Mouse (Mus musculus): ENCODE data around the gene Atg101. TPM values are rescaled to one million over a fixed set of nuclear protein-coding genes. Genes with fewer than 3 reads are reported as not detected.

Gene Atg101
- polyA plus RNA-seq, 1 experiment from 2014 or later = 48.6 TPM

DNA sequence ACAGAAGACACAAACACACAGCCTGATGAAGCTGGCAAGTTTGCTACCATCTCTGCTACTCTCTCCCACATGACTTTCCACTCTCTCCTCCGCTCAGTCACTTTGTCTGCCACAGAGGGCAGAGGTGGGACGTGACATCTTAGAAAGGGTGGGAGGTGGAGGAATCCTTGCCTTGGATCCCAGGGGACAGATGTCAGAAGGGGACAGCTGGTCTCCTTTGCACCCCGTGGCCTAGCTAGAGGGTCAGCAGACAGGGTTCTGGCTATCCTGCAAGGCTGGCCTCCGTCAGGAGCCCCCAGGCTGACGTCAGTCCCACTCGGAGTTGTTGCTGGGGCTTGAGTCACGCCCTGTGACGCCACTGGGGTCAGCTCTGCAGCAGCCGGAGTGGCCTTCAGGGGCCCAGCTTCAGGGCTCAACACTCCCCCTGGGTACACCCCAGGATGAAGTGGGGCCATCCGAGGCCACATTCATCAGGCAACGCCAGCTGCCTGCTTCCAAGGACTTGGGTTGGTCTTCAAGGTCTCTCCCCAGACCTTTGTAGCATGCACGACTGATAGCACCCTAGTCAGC lies 4.6 kb upstream of the Atg101 start:
- ChIA-PET CTCF (interaction anchor here (1.2 to 11.6 kb wide), 4 partner anchors 32 to 43 kb away, joined by 3 to 88 read pairs (median 3); no protein-coding TSS in a partner anchor), POLR2A (interaction anchor here (0.6 kb wide), 1 partner anchor 8 kb away, joined by 3 read pairs; no protein-coding TSS in a partner anchor)

DNA sequence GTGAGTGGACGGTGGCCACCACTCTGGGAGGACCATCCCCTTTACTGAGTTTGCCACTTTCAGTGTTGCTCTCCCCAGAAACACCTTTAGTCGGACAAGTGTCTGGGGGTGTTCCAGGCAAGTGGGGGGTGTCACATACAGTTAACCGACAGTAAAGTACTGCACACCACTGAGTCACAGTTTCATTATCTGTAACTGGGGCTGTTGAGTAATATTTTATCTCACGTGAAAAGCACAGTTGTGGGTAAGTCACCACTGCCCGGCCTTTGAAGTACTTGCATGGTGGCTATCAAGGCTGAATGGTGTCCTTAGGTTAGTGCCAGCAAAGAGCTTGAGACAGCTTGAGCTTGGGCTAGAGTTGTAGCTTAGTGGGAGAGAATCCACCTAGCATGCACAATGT lies 1.6 kb upstream of the Atg101 start:
- TF ChIP-seq CTCF (IDR thresholded peaks at IDR 0.05) = no peak
- ChIA-PET CTCF (interaction anchor here (1.1 to 11.6 kb wide), 11 partner anchors 10 to 61 kb away, joined by 3 to 88 read pairs (median 9); no protein-coding TSS in a partner anchor), POLR2A (interaction anchor here (1.1 to 2.2 kb wide), 4 partner anchors 9 to 61 kb away, joined by 3 to 9 read pairs (median 8); no protein-coding TSS in a partner anchor)
- no peaks in the 10 kb centered on the region for H3K27me3 ChIP-seq
- DNase-seq (ENCODE audit: low read depth, low spot score) = no peak
- no peak for ATAC-seq
- in situ Hi-C loops (cut with MboI; ENCODE audit: low pct_unique_long_range_greater_than_20kb) = loop anchor here (5.0 kb wide), 1 partner anchor 40 kb away; no protein-coding TSS in a partner anchor

More for the DNA sequence above, 4.6 kb upstream of the Atg101 start:
- no peaks in the 10 kb centered on the region for H3K27me3 ChIP-seq
- no peak for TF ChIP-seq CTCF (IDR thresholded peaks at IDR 0.05)
- no peak for DNase-seq (ENCODE audit: low read depth, low spot score)
- in situ Hi-C loops (cut with MboI; ENCODE audit: low pct_unique_long_range_greater_than_20kb) = no loop called here
- no peak for ATAC-seq

DNA sequence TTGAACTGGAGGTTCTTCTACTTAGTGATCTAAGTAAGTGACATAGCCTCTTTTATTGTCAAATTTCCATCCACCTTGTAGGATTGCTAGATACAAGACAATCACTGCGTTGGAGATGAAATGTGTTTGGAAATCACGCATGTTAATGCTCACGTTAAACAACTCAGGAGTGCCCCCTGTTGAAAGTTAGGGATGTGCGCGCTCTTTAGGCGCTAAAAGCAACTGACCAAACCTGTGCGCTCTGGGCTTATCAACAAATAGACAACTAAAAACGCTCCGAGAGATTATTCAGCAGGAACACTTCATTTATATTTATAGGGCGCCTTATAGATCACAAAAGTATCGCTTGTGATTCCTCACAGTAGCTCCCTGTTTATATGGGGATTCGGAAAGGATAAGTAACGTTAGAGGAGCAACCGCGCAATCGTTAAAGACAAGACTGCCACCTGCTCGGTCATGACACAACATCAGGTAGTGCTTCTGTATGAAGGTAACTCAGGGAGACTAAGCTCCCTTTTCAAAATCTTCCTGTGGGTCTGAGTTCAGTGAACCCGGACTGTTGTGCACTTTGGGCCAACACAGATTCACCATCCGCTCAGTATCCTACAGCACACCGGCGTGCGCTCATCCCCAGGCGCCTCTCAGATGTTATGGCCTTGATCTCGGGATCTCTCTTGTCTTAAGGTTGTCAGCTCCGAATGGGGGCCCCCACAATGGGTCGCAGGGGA lies 725 bp upstream of the Atg101 start:
- in situ Hi-C loops (cut with MboI; ENCODE audit: low pct_unique_long_range_greater_than_20kb) = loop anchor here (5.0 kb wide), 1 partner anchor 41 kb away; no protein-coding TSS in a partner anchor
- CTCF ChIA-PET = interaction anchor here (0.5 to 11.6 kb wide), 22 partner anchors 9 to 135 kb away, joined by 3 to 88 read pairs (median 4); no protein-coding TSS in a partner anchor
- no peak for ATAC-seq
- no peaks in the 10 kb centered on the region for H3K27me3 ChIP-seq
- no peak for DNase-seq (ENCODE audit: low read depth, low spot score)
- TF ChIP-seq CTCF (IDR thresholded peaks at IDR 0.05) = no peak
- POLR2A ChIA-PET = interaction anchor here (0.6 to 2.2 kb wide), 8 partner anchors 10 to 615 kb away, joined by 3 to 9 read pairs (median 4); partner anchors contain the start of gene 6030408B16Rik

DNA sequence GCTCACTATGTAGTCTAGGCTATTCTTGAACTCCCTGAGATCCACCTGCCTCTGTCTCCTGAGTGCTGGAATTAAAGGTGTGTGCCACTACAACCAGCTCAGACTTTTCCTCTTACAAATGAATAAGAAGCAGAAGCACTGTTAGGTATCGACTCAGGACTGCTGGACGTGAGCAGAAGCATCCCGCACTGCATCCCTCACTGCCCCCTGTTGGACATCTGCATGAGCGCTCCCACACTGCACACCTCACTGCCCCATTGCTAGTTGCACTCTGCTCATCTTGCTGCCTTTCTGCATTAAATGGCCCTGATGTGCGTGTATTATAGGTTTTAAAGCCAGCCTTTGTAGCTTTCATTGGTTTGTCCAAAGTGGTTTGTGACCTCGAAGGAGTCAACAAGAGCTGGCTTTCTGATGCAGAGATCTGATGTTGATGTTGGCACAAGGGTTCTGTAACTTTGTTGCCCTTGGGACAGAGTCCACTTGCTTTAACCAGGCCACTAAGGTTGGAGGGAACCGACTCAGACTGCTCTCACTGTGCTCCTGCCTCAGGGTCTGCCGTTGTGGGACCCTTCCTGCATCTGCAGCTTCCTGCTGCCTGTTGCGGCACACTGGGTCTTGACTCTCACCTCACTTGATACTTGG lies 2.2 kb downstream of the Atg101 start:
- in situ Hi-C loops (cut with MboI; ENCODE audit: low pct_unique_long_range_greater_than_20kb) = no loop called here
- ATAC-seq (no peak), DNase-seq (ENCODE audit: low read depth, low spot score) (no peak)
- POLR2A ChIA-PET = no interaction called here
- CTCF ChIA-PET = interaction anchor here (6.1 to 11.6 kb wide), 2 partner anchors 29 to 43 kb away, joined by 41 to 88 read pairs; no protein-coding TSS in a partner anchor
- no peaks in the 10 kb centered on the region for H3K27me3 ChIP-seq
- no peak for TF ChIP-seq CTCF (IDR thresholded peaks at IDR 0.05)

DNA sequence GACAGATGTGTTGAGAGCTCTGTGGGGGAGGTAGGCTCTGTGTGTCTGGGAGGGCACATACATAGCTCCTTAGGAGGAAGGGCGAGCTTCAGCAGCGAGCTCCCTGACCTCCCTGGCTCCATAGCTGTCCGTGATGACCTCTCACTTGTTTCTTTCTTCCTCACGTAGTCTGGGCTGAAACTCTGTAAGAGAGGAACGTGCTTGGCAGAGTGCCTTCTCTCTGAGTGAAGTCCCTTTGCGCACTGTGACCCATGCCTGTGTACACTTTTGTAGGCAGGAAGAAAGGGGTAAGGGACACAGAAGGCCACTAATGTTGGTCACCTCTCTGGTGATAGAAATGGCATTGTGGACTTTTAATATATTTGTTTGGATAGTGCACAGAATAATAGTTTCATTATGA lies 3.3 kb downstream of the Atg101 start:
- TF ChIP-seq CTCF (IDR thresholded peaks at IDR 0.05) = no peak
- no peak for DNase-seq (ENCODE audit: low read depth, low spot score)
- H3K27me3 ChIP-seq = no peaks in the 10 kb centered on the region
- POLR2A ChIA-PET = no interaction called here
- CTCF ChIA-PET = interaction anchor here (6.1 kb wide), 1 partner anchor 28 kb away, joined by 41 read pairs; no protein-coding TSS in a partner anchor
- no peak for ATAC-seq
- in situ Hi-C loops (cut with MboI; ENCODE audit: low pct_unique_long_range_greater_than_20kb) = no loop called here

DNA sequence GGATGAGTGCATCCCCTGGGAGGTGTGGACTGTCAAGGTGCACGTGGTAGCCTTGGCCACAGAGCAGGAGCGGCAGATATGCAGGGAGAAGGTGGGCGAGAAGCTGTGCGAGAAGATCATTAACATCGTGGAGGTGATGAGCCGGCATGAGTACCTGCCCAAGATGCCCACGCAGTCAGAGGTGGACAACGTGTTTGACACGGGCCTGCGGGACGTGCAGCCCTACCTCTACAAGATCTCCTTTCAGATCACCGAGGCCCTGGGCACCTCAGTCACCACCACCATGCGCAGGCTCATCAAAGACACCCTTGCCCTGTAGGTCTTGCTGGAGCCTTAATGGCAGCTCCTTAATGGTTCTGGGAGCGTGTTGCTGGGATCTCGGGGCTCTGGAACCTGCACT lies 6.3 kb downstream of the Atg101 start:
- H3K27me3 ChIP-seq = no peaks in the 10 kb centered on the region
- ChIA-PET CTCF (interaction anchor here (0.9 to 1.4 kb wide), 2 partner anchors 26 to 43 kb away, joined by 3 read pairs; no protein-coding TSS in a partner anchor), POLR2A (interaction anchor here (1.3 kb wide), 1 partner anchor 25 kb away, joined by 4 read pairs; no protein-coding TSS in a partner anchor)
- ATAC-seq (no peak), DNase-seq (ENCODE audit: low read depth, low spot score) (no peak)
- TF ChIP-seq CTCF (IDR thresholded peaks at IDR 0.05) = no peak
- in situ Hi-C loops (cut with MboI; ENCODE audit: low pct_unique_long_range_greater_than_20kb) = no loop called here

DNA sequence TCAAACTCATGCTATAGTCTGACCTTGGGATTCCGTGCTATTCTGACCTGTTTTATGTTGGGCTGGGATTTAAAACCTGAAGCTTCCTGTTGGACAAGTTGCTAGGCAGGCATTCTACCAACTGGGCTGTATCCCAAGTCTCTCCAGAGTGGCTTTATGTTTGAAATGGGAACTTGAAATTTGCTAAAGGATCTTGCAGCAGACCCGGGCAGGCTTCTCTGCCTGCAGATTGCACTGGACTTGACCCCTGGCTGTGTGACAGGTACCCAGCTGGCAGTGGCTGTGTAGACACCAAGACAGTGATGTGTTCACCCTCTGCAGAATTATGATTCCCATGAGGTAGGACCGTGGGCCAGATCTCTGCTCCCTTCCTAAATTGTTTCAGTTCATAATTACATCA lies 7.9 kb downstream of the Atg101 start:
- ChIA-PET CTCF (interaction anchor here (1.3 to 1.4 kb wide), 2 partner anchors 18 to 24 kb away, joined by 3 read pairs; no protein-coding TSS in a partner anchor), POLR2A (no interaction called here)
- ATAC-seq (no peak), DNase-seq (ENCODE audit: low read depth, low spot score) (no peak)
- TF ChIP-seq CTCF (IDR thresholded peaks at IDR 0.05) = no peak
- no peaks in the 10 kb centered on the region for H3K27me3 ChIP-seq
- in situ Hi-C loops (cut with MboI; ENCODE audit: low pct_unique_long_range_greater_than_20kb) = no loop called here

DNA sequence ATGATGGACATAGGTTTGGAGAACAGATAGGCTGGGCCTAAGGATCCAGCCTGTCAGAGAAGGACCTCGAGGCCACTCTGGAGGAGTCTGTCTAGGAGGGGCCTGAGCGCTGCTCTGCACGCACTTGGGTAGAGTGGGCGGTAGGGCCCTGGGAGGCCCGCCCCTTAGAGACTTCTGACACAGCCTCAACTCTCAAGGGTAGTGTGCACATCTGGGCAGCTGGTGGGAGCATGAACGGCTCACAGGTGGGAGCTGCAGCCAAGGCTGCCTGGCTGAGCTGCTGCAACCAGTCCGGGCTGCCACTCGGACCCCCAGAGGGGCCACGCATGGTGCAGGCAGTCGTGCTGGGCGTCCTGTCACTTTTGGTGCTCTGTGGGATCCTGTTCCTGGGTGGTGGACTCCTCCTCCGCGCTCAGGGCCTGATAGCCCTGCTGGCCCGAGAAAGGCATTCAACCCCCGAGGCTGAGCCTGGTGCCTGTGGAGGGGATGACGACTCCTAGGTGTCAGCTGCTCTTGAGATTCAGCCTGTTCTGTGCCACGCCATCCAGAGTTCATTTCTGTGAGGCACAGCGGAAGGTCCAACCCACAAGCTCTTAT lies 9.1 kb downstream of the Atg101 start, which contains the start of gene 6030408B16Rik:
Gene 6030408B16Rik (plus strand): TSS at position 188 of the 597 bp plus-strand sequence.
- H3K27me3 ChIP-seq = no peaks in the 10 kb centered on the region
- TF ChIP-seq CTCF (IDR thresholded peaks at IDR 0.05) = no peak
- POLR2A ChIA-PET = interaction anchor here (0.6 to 1.3 kb wide), 2 partner anchors 9 to 18 kb away, joined by 3 to 4 read pairs; partner anchors contain the start of gene Atg101
- CTCF ChIA-PET = interaction anchor here (1.0 kb wide), 2 partner anchors 9 to 23 kb away, joined by 3 read pairs; partner anchors contain the start of gene Atg101
- no peak for ATAC-seq
- no peak for DNase-seq (ENCODE audit: low read depth, low spot score)
- in situ Hi-C loops (cut with MboI; ENCODE audit: low pct_unique_long_range_greater_than_20kb) = no loop called here

DNA sequence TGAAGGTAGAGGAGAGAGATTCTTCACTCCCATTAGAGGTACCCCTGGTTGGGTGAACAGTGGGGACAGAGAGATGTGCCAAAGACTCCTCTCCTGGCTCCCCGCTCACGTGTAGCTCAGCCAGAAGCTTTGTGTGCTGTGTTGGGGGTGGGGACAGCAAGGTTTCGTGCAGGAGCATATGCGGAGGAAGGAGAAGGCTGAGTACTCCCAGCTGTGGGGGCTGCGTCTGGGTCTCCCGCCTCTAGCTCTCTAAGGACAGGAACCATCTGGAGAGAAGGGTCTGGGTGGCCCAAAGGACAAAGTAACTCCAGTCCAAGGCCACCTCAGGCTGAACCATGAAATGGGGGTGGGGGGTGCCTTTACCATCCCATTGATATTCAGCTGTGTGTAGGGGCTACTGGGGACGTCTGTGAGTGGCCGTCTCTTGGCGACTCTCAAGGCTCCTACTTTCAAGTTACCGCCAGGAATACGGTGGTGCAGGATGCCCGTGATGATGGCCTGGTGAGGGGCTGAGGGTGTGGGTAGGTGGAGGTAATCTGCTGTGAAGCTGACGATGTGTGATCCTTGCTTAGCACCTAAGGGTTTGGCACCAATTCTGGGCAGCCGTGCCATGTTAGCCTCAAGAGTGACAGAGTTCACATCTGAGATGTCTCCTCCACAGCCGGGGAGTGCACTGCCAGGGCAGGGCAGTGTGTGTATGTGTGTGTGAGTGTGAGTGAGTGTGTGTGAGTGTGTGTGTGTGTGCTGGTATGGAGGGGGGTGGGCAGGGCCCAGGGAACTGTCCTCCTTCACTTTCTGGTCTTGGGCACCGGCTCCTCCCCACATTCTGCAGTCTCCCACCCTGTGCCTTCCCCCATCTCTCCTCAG lies 10.2 kb downstream of the Atg101 start:
- DNase-seq (ENCODE audit: low read depth, low spot score) = no peak
- ATAC-seq = no peak
- TF ChIP-seq CTCF (IDR thresholded peaks at IDR 0.05) = no peak
- in situ Hi-C loops (cut with MboI; ENCODE audit: low pct_unique_long_range_greater_than_20kb) = no loop called here
- H3K27me3 ChIP-seq = no peaks in the 10 kb centered on the region
- ChIA-PET POLR2A (interaction anchor here (1.3 kb wide), 1 partner anchor 11 kb away, joined by 3 read pairs; the partner anchor contains the start of gene Atg101), CTCF (interaction anchor here (1.0 to 1.2 kb wide), 3 partner anchors 10 to 22 kb away, joined by 3 to 5 read pairs (median 3); partner anchors contain the start of gene Atg101)

All from Patski (cell line).